Mouse (Mus musculus) cortical plate, adult 2 months (tissue): ENCODE results near the gene Tmem56.

Source experiments
- CTCF ChIP-seq: fragments of 200-500 bp; IDR thresholded peaks from 2 replicates; pipeline ENCODE4 v1.5.1; 2011; ENCODE audit warnings: mild to moderate bottlenecking, control low read depth, low read length; ENCODE audit not compliant: insufficient read depth; ENCODE audit errors: extremely low read depth
- POLR2A ChIP-seq: fragments of 200-500 bp; IDR thresholded peaks from 2 replicates; pipeline ENCODE4 v1.6.1; 2011; ENCODE audit warnings: mild to moderate bottlenecking, low read length, control low read depth; ENCODE audit not compliant: insufficient read depth; ENCODE audit errors: extremely low read depth

DNA sequence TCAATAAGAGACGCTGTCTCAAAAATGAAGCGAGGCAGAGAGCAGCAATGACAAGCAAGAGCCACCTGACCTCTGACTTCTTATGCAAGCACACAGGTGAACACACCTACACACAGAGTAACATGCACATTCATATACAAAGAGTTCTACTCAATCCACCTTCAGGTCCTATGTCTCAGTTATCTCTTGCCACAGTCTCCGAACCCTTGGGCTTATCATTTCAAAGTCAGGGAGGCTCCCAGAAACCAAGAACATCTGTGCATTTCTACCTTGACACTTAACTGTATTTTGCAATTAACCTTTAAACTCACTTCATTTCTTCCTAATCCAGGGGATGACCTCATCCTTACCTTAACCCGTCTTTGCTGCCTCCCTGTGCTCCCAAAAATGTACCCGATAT lies 15.6 kb downstream of the Tmem56 start:
- no peak for TF ChIP-seq CTCF
- TF ChIP-seq POLR2A: no peak
